Mouse (Mus musculus) left cerebral cortex, postnatal 10 days (tissue): ENCODE measurements around the gene Slc22a5. TPM values are rescaled to one million over a fixed set of nuclear protein-coding genes. Genes with fewer than 3 reads are reported as not detected.

Source experiments
- total RNA-seq, 2 experiments: library from RNA; stranded (reverse); gene quantifications; 2 replicates each; pipeline ENCODE4 v1.2.3; 2021

Slc22a5 gene
- total RNA-seq, 2 experiments from 2014 or later: 10.4 to 14.2 TPM

Other genes starting within 250 kb of the Slc22a5 start
- 1 to 10 TPM; 9.4 to 9.7 TPM for gene Rad50, start 184.3 kb downstream of the Slc22a5 start, total RNA-seq
- under 1 TPM in 1 of 2 experiments, not detected in 1; 0.30 TPM for gene Il5, start 170.9 kb downstream of the Slc22a5 start, total RNA-seq
- gene Irf1, start 121.6 kb downstream of the Slc22a5 start, total RNA-seq: 1 to 10 TPM; 2.3 to 3.3 TPM
- under 1 TPM in 1 of 2 experiments, not detected in 1; 0.41 TPM for gene Gm17334, start 118.5 kb downstream of the Slc22a5 start, total RNA-seq
- 1 to 10 TPM in 1 of 2 experiments, under 1 TPM in 1; 0.85 to 1.5 TPM for gene Gm12216, start 32.4 kb downstream of the Slc22a5 start, total RNA-seq
- 1 to 10 TPM; 2.4 to 2.9 TPM for gene Slc22a21, start 88.7 kb upstream of the Slc22a5 start, total RNA-seq
- 1 to 10 TPM; 3.7 to 7.1 TPM for gene Slc22a4, start 136.4 kb upstream of the Slc22a5 start, total RNA-seq
- 10 to 100 TPM; 10.7 to 11.4 TPM for gene Pdlim4, start 177.4 kb upstream of the Slc22a5 start, total RNA-seq
- gene P4ha2, start 208.4 kb upstream of the Slc22a5 start, total RNA-seq: 10 to 100 TPM; 15.8 to 17.0 TPM